Mouse (Mus musculus): ENCODE results near the gene Elmod1.

DNA sequence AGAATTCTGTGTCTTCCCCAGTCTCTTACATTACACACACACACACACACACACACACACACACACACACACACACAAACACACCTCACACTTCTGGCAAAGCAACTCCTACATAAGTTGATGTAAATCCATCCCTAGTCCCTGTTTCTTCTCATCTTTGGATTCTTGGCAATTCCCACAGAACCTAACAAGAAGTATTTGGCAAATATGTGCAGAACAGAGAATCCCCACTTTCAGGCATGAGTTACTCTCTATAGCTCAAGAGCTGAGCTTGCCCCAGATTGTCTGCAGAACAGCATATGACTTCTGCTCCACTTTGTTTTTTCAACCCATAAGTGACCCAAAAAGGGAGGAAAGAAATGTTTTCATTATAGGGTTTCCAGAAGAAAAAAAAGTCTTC, 2.7 kb downstream of the Elmod1 start:
- TF ChIP-seq CTCF (IDR thresholded peaks at IDR 0.05; ENCODE audit: control insufficient read depth, insufficient read depth, insufficient replicate concordance, low read depth, low read length) = no peak
- no peak for TF ChIP-seq POLR2A (IDR thresholded peaks at IDR 0.05; ENCODE audit: control insufficient read depth, low read depth, low read length)
